Mouse (Mus musculus) brain, embryonic 14.5 days (tissue): ENCODE measurements around the gene Cenpp.

Experiments used
- CTCF ChIP-seq: fragments of 200-500 bp; IDR thresholded peaks from 2 replicates; pipeline ENCODE4 v1.5.1; 2012; ENCODE audit warnings: inconsistent platforms, mild to moderate bottlenecking, moderate library complexity, borderline replicate concordance; ENCODE audit not compliant: insufficient read depth, insufficient read length; ENCODE audit errors: extremely low read depth
- POLR2A ChIP-seq: fragments of 200-500 bp; IDR thresholded peaks from 2 replicates; pipeline ENCODE4 v1.6.1; 2012; ENCODE audit warnings: mild to moderate bottlenecking, inconsistent platforms, borderline replicate concordance; ENCODE audit not compliant: poor library complexity, insufficient read depth, insufficient read length, severe bottlenecking; ENCODE audit errors: extremely low read depth

- TF ChIP-seq CTCF (no peak), POLR2A (no peak)
These were observed 68.1 kb downstream of the Cenpp start for GRCm38 (mm10) chr13:49584307-49585005.
